Mouse (Mus musculus): Measurements from ENCODE around the gene Prcp. TPM values are rescaled to one million over a fixed set of nuclear protein-coding genes. Genes with fewer than 3 reads are reported as not detected.

Gene Prcp
- polyA plus RNA-seq (2015; fragmentation: Illumina TruSeq; extraction: RNeasy Lipid Tissue Mini Kit (QIAGEN cat#74804); ENCODE audit: insufficient read depth, low read depth, low replicate concordance), result 8.3 TPM

GRCm38 (mm10) chr7:92874116-92874675, at the start of gene Prcp, which contains the start of gene Ddias:
Prcp (plus strand) TSS chr7:92874470.
Ddias (minus strand) TSS chr7:92874247.

Other genes with a start within 250 kb of the Prcp start
- gene Ankrd42, start 237.3 kb upstream of the Prcp start, polyA plus RNA-seq (2015; fragmentation: Illumina TruSeq; extraction: RNeasy Lipid Tissue Mini Kit (QIAGEN cat#74804); ENCODE audit: insufficient read depth, low read depth, low replicate concordance), result not detected
- gene Pcf11, start 204.5 kb upstream of the Prcp start, polyA plus RNA-seq (2015; fragmentation: Illumina TruSeq; extraction: RNeasy Lipid Tissue Mini Kit (QIAGEN cat#74804); ENCODE audit: insufficient read depth, low read depth, low replicate concordance), result 15.0 TPM
- 3.3 TPM for gene Rab30, start 132.9 kb upstream of the Prcp start, polyA plus RNA-seq (2015; fragmentation: Illumina TruSeq; extraction: RNeasy Lipid Tissue Mini Kit (QIAGEN cat#74804); ENCODE audit: insufficient read depth, low read depth, low replicate concordance)
- not detected for gene Ddias, start 223 bp upstream of the Prcp start, polyA plus RNA-seq (2015; fragmentation: Illumina TruSeq; extraction: RNeasy Lipid Tissue Mini Kit (QIAGEN cat#74804); ENCODE audit: insufficient read depth, low read depth, low replicate concordance)
- gene Fam181b, start 205.4 kb downstream of the Prcp start, polyA plus RNA-seq (2015; fragmentation: Illumina TruSeq; extraction: RNeasy Lipid Tissue Mini Kit (QIAGEN cat#74804); ENCODE audit: insufficient read depth, low read depth, low replicate concordance), result 1.2 TPM